Mouse (Mus musculus) embryo, embryonic 11 days (tissue): ENCODE measurements around the gene Sec24d.
A peak's percentile ranks its signal among the peaks of the same experiment; 100 is the strongest.

Source experiments
- DNase-seq: peaks from one replicate; pipeline ENCODE4 v3.0.0-alpha.2; 2015

The Sec24d gene

DNA sequence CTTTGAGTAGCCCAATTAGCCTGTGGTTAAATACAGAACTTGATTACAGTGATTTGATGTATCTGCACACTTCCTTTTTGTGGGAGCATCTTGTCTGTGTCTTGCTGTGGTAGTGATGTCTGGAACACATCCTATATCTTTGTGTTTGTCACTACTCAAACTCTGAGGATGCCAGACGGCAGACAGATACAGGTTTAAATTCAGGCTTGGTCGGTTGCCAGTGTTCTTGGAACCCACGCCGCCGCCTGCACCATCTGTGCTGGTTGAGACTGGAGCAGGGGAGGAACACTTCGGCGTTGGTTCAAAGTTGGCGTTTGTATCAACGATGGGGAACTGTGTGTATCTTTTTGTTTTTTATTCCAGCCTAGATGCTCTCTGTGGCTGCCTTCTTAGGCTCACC is 31.0 kb downstream of the Sec24d start:
- DNase-seq, result no peak

DNA sequence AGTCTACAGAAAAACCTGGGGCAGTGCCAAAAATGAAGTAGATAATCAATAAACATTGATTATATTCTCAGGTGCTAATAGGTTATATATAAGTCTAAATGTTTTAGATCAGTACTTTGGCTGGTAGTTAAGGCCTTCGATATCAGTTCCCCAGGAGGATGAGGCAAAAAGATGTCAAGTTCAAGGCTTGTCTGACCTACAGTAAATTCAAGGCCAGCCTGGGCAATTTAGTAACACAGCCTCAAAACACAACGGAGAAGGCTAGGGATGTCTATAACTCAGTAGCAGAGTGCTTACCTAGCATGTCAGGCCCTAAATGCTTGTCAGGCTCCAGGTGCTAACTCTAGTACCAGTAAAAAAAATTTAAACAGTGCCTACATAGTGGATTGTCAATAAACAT is 34.3 kb downstream of the Sec24d start:
- no peak for DNase-seq

DNA sequence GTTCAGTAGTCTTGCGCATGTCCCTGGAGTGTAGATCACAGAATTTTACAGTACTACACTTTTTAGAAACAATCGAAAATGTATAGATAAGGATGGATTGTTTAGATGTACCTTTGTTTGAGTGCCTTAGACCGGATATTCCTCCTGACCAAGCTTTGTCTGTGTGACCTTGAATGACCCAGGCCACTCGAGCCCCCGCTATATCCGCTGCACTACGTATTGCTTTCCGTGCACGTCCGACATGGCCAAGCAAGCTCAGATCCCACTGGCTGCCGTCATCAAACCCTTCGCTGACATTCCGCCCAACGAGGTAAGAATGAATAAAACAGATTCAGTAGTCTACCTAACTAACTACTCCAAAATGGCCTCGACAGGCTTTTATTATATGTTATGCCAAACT is 38.4 kb downstream of the Sec24d start:
- DNase-seq, result no peak

GRCm38 (mm10) chr3:123307446-123307845 is 40.2 kb downstream of the Sec24d start:
- no peak for DNase-seq

DNA sequence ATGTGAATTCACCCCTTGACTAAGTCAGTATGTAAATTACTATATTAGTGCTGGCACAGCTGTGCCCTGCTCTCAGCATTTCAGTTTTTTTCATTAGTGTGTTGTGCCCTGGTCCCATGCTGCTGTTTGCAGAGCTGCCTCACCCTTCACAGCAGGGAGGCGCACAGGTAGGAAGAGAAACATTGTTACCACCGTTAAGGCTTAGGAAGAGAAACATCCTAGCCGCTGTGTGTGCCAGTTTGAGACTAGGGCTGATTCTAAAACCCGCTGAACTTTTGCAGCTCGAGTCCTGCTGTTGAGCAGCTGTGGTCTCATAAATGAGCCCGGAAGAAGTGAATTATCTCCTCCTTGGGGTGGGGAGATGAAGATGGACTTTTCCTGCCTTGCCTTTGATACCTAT is 41.9 kb downstream of the Sec24d start:
- no peak for DNase-seq

GRCm38 (mm10) chr3:123312477-123313062 is 45.3 kb downstream of the Sec24d start:
- DNase-seq, result no peak

DNA sequence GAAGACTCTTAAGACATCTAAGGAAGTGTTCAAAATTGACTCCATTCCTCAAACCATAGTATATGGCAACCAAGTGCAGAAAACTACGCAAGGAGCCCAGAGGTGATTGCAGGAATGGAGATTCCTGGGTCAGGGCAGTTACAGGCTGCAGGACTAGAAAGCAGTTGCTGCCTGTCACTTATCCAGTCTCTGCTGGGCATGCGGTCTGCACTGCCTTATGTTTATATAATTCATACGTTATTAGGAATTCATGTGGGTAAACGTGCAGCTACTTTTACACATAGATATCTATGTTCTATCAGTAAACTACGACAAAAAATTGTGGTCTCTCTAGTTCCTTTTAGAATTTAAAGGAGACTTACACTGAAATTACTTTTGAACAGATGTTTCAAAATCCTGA is 46.2 kb downstream of the Sec24d start:
- no peak for DNase-seq

- DNase-seq, result no peak
These were observed 46.8 kb downstream of the Sec24d start for GRCm38 (mm10) chr3:123313920-123314614.

DNA sequence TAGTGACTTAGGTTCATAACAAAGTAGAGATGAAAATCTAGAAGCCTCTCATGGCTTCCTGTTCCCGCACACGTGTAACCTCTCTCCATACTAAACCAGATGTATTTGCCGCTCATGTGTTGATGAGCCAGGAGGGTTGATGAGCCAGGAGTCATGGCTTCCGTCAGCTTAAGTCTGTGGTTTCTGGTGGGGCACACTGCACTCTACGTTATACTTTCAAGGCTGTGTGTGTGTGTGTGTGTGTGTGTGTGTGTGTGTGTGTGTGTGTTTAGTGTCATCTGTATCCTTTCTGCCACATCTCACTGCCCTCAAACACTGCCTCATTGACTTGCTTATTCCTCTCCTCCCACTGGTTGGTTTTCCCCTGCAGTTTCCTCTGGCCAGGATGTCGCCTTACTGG is 48.8 kb downstream of the Sec24d start:
- DNase-seq, result no peak

GRCm38 (mm10) chr3:123317081-123317480 is 49.8 kb downstream of the Sec24d start:
- no peak for DNase-seq

DNA sequence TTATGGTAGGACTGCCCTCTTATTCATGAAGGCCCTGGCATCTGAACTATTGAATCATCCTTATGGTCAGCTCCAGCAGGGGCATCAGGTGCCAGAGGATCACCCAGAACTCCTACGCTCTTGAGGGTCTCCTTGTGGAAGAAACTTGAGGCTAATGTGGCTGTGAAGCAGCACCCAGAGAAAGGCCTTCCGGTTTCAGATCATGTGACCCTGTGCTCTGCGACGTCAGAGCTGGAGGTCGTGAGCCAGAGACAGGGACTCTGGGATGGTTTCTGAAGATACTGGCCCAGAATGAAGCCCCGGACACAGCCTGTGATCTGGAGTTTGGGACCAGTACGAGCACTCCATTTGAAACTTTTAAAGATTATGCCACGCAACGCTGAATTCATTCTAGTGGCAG is 53.1 kb downstream of the Sec24d start:
- no peak for DNase-seq

DNA sequence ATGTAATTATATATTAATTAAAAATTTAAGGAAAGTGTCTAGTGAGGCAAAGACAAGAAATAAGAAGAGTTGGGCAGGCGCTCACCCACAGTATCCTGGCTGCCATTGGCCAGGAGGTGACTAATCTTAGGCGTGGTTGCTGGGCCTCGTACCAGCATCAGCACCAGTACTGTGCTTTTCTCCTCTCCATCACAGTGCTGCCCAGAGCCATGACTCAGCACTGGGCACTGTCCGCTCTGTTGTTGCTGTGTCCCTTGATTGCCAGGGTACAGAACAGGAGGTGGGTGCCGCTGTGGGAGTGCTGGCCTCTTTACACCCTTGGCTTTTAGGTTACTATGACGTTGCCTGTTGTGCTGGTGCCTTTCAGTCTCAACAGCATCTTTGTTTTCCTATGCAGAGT is 54.4 kb downstream of the Sec24d start:
- DNase-seq, result no peak

DNA sequence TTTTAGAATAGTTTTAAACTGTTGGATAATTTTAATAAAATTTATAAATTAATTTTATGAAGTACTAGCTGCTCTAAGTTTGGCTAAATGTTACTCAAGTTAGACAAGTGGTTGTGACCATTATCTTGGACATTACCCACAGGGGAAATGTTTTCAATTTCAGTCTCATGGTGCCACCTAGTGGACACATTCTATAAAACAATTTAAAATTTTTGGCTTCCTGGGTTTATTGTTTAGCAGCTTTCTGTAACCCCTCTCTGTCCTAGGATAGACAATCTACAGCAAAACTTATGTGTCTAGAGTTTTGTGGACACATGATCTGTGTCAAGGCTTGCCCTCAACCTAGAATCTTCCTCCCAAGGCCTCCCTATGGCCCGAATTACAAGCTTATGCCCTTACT is 54.9 kb downstream of the Sec24d start:
- peak; percentile 80 for DNase-seq

DNA sequence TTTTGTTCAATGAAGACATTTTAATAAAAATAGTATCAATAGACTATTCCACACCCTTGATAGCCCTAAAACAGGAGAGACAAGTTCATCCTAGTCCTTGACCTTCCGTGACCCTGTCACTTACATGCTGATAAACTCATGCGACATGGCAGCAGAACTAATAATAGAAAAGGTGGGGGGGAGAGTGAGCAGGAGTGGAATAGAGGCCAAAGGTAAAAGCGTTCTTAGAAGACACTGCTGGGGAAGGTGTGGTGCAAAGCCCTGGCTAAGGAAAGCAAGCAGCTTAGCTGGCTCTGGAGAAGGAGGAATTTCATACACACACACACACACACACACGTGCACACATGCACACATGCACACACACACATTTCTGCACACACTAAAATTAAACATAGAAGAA is 57.1 kb downstream of the Sec24d start:
- DNase-seq, result no peak

DNA sequence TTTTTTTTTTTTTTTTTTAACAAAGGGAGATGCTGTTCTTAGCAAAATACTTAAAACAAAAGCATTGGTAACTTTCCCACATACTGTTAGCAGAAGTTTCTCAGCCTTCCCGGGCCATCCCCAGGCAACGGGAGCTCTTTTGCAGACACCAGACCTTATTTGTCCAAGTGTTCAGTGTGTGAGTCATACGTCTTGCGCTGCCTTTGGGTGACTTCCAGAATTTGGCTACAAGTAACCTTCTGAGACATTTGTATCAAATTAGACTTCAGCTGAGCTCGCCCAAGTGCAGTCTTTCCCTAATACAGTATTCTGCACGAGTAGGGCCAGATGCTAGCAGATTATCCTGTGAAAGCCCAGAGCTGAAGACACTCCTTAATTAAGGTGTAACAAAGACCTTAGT is 62.0 kb downstream of the Sec24d start:
- DNase-seq, result no peak

DNA sequence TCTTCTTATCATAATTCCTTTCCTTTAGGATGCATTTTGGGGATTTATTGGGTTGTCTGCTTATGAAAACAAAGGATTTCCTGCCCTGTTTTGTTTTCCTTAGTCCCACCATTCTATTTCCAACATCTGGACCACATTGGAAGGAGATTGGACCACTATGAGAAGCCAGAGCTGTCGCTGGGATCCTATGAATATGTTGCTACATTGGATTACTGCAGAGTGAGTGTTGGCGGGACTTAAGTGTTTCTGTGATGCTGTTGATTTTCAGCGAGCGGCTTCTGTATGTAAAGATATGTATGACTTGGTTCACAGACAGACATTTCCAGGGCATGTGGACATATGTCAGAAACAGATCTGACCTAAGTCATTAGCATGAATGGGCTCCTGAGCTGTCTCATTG is 63.0 kb downstream of the Sec24d start:
- no peak for DNase-seq

GRCm38 (mm10) chr3:123332330-123333054 is 65.2 kb downstream of the Sec24d start:
- no peak for DNase-seq

- DNase-seq, result peak; percentile 28
These were observed 65.8 kb downstream of the Sec24d start for GRCm38 (mm10) chr3:123333055-123333424.

DNA sequence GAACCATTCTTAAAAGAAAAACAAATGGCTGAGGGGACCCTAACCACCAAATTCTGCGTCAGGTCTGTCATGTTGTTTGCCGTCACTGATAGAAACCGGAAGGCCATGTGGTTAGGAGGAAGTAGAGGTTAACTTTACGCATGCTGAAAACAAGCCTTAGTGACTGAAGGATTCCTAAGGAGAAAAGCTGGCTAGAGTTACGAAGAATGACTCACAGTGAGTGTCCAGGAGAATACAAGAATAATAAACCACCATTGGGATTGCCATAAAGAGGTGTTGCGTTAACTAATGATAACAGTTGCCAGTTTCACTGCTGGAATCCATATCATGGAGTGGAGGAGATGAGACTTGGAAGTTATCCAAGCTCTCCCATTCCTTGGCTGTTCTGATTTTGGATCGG is 67.7 kb downstream of the Sec24d start:
- DNase-seq, result no peak

- no peak for DNase-seq
These were observed 68.2 kb downstream of the Sec24d start for GRCm38 (mm10) chr3:123335480-123335879.

DNA sequence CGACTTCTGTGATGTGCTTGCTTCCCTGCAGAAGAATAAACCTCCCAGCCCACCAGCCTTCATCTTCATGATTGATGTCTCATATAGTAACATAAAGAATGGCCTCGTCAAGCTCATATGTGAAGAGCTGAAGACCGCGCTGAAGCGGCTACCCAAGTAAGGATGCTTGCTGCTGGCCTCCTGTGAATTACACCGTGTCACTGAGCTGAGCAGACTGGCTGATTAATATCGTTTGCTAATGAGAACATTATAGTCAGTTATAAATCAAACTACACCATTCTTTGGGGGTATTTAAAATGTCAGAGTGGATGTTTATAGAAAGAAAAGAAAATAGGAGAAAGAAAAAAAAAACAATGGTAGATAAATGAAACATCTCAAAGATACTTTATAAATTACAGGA is 69.2 kb downstream of the Sec24d start:
- DNase-seq, result no peak

DNA sequence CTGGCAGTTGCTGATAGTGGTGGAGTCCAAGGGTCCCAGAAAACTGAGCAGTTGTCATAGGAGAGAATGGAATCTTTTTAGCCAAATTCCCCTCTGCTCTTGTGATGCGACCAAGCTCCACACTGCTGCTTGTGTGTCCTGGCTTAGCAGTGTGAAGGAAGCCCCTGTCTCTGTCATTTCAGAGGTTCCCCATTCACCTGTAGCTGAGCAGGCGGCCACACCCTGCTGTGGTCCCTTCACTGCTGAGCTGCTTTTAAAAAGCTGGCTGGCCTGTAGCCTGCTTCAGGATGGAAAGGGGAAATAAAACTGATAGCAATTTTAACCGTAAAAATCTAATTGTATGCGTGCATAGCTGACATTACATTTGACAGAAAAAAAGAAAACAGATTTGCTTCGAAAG is 69.7 kb downstream of the Sec24d start:
- DNase-seq, result no peak

DNA sequence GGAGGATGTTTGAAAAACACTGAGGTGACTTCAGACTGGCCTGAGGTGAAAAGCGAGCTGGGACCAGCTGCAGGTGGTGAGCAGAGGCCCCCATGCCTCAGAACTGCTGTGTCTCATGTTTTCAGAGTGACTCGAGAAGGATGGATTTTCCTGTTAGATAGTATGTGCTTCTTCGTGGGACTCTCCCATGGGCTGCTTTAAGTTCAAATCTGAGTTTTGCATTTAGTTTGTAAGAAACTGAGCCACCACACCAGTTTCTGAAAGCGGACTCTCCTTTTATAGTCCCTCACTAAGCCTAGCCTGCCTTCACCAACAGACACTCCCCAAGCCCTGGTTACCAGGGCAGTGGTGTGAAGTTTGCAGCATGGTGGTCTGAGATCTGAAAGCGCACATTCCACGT is 70.6 kb downstream of the Sec24d start:
- DNase-seq, result no peak

- no peak for DNase-seq
These were observed 71.5 kb downstream of the Sec24d start for GRCm38 (mm10) chr3:123338666-123339195.
